Comparison of ENCODE assay signal across 8 mouse cellular contexts in the genomic region with DNA sequence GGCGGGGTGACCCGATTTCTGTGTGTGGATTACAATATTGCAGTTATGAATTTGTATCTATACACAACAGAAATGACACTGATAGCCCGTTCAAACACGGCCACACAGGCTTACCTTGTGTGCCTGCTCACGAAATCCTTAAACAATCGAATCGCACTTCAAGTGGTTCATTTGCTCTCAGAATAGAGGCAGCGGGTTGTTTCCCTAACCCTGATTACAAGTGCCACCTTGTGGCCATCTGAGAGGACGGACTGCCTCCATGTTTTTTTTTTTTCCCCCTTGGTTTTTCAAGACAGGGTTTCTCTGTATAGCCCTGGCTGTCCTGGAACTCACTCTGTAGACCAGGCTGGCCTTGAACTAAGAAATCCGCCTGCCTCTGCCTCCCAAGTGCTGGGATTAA.
DNase-seq lines count a peak whose midpoint lies in the region; ATAC-seq lines count a peak whose summit lies in the region.

No protein-coding gene starts in this region.

- intact Hi-C loops in heart, postnatal 25 days (cut with DNase I): loop anchor here (1.0 kb wide), 1 partner anchor 57 kb away; no protein-coding TSS in a partner anchor

- ATAC-seq in megakaryocyte-erythroid progenitor cell, adult 5-6 weeks (replicated peaks; ENCODE audit: low FRiP score, low TSS enrichment, poor library complexity, severe bottlenecking): peak; percentile 48; the same call in 1 of the 2 replicates
- no peak for ATAC-seq in erythroblast, adult 5-6 weeks (replicated peaks; ENCODE audit: low FRiP score, poor library complexity, severe bottlenecking)

- peak; percentile 65 to 75 for DNase-seq in heart, adult 18-20 months
- DNase-seq in heart, postnatal 25 days (ENCODE audit: low spot score): no peak
- peak; percentile 77 for DNase-seq in CD4-positive helper T cell, adult 2 months (ENCODE audit: low read depth, low spot score)
- DNase-seq in c-Kit-positive CD71-positive TER-119-negative erythroid progenitor cells, embryonic 14.5 days (ENCODE audit: low read depth): peak; percentile 39
- DNase-seq in gastrocnemius, postnatal 10 days: peak; percentile 30
- peak; percentile 51 to 68 for DNase-seq in kidney, postnatal 4 days
